Mouse (Mus musculus) spleen, adult 2 months (tissue): Measurements from ENCODE around the gene Zfp575.

Experiments used
- CTCF ChIP-seq: fragments of 200-500 bp; IDR thresholded peaks from 2 replicates; pipeline ENCODE4 v1.5.1; 2011; ENCODE audit warnings: mild to moderate bottlenecking, inconsistent platforms; ENCODE audit not compliant: insufficient read depth, insufficient read length, insufficient replicate concordance; ENCODE audit errors: extremely low read depth
- POLR2A ChIP-seq: fragments of 200-500 bp; IDR thresholded peaks from 2 replicates; pipeline ENCODE4 v1.6.1; 2011; ENCODE audit warnings: low read depth, low read length, inconsistent platforms

DNA sequence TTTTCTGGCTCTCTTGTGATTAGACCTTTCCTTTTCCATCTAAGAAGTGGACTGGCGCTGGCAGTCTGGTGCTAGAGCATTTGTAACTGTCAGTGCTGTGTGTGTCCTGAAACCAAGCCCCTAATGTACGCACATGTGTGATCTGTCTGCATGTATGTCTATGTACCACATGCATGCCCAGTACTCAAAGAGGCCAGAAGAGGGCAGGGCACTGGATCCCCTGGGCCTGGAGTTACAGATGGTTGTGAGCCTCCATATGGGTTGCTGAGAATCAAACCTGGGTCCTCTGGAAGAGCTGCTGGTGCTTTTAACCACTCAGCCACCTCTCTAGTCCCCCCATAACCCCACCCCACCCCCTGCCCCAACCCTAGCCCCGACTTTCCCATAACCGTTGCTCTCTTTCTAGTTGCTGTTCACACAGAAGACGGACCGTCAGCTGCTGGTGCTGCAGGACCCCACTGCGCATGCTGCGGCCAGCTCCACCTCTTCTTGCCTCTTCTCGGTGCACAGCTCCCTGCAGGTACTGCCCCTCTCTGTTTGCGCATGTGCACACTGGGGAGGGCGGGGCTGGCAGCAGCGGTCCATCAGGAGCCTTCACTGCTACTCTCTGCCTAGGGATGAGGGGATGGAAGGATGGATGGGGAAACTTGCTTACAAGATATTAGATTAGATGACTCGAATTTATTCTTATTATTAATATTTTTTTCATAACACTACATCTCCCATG is 32.4 kb upstream of the Zfp575 start:
- TF ChIP-seq CTCF = no peak
- no peak for TF ChIP-seq POLR2A
